Mouse (Mus musculus): ENCODE results near the gene Cmpk1. TPM values are rescaled to one million over a fixed set of nuclear protein-coding genes. Genes with fewer than 3 reads are reported as not detected.
"Not testable (repeated sequence)": the region's sequence is repeated elsewhere in the genome, so short reads cannot be mapped to it uniquely, and the experiment has no call there.

Gene Cmpk1
- 10 to 100 TPM; 16.5 to 20.5 (median 18.4) TPM for total RNA-seq (2022)

DNA sequence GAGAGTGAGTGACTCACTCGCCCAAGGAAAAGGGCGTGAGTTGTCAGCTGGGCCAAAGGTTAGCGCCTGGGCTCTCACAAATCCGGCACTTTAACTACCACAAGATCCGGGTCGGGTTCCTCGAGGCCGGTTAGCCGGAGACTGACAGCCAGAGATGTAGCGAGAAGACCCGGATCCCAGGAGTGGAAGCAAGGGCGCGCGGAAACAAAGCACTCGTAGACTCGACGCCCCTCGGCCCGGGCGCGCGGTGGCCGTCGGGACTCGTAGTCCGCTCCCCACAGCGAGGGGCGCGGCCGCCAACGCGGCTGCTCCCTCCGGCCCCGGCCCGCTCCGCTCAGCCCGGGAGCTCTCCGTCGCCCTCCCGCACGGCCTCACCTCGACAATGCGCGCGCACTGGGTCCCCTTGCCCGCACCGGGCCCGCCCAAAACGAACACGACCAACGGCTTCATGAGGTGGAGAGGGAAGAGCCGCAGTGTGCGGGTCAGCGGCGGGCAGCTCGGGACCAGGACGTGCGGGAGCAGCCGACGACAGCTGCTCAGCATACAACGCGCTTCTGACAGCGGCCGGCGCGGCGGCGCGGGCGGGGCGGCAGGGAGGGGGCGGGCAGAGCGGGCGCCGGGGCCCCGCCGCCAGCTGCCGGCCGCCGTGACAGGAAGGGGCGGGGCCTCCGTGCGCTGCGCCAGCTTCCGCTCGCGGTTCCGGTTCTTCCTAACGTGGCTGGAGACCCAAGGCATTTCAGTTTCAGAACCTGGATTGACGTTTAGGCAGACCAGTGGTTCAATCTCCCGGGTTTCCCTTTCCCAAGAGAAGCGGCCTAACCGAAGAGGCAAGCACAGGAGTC lies at the start of gene Cmpk1:
TSS of gene Cmpk1 (minus strand) at position 651 of the 842 bp plus-strand sequence.
- DNase-seq (ENCODE audit: low spot score in 2 of 2), result peak; percentile 68 to 76

DNA sequence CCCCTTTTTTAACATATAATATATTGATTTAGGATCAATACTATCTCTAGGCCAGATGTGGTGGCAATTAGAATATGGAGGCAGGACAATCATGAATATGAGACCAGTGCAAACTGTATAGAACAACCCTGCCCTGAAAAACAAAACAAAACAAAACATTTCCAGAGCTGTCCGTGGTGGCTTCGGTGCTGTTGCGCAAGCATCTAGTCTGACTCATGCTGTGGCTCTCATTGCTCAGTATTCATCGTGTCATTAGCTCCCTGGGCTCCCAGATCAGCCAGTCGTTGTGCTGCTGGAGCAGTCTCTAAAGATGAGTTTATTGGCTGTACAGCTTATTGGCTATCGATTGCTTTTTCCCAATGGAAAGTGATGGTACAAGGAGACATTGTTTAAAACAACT lies 48.0 kb upstream of the Cmpk1 start:
- DNase-seq (ENCODE audit: low spot score in 2 of 2), result no peak

DNA sequence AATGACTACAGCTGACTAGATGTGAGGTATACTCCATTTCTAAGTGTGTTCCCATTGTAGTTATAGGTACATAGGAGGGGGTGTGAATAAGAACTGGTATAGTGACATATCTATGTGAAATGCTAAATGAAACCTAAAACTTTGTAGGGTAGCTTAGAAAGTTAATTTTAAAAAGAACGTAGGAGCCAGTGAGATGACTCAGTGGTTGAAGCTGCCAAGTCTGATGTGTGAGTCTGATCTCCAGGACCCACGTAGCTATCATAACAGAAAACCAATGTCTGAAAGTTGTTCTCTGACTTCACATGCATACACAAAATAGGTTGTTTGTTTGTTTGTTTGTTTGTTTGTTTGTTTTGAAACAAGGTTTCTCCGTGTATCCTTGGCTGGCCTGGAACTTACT lies 33.0 kb upstream of the Cmpk1 start:
- DNase-seq (ENCODE audit: low spot score in 2 of 2), result no peak

DNA sequence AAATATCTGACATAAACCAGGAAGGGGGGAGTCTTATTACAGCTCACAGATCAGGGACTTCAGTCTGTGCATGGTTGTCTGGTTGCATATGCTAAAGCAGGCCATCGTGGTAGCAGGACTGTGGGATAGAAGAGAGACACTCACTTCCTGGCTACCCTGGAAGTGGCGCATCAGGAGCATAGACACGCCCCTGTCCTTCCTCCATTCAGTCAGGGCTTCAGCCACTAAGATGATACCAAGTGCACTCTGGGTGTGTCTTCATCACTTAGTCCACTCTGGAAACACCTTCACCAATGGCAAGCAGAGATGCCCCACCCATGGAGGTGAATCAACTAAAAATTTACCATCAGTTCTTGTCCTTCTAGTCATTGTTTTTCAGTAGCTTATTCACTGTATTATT lies 27.2 kb upstream of the Cmpk1 start:
- no peak for DNase-seq (ENCODE audit: low spot score in 2 of 2)

DNA sequence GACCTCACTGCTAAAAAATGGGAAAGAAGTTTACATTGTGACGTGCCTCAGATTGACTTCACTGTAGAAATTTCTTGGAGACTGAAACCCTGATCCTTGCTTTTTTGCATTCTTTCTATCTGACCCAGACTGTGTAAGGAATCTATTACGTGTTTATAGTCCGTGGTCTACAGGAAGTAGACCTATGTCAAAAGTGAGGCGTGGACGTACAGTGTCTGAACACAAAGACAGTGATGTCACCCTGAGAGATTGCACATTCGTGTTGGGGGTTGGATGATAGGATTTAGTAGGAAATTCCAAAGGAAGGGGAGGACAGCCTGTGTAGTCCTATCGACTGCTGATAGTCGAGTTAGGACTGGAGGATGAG lies 13.4 kb upstream of the Cmpk1 start:
- no peak for DNase-seq (ENCODE audit: low spot score in 2 of 2)

DNA sequence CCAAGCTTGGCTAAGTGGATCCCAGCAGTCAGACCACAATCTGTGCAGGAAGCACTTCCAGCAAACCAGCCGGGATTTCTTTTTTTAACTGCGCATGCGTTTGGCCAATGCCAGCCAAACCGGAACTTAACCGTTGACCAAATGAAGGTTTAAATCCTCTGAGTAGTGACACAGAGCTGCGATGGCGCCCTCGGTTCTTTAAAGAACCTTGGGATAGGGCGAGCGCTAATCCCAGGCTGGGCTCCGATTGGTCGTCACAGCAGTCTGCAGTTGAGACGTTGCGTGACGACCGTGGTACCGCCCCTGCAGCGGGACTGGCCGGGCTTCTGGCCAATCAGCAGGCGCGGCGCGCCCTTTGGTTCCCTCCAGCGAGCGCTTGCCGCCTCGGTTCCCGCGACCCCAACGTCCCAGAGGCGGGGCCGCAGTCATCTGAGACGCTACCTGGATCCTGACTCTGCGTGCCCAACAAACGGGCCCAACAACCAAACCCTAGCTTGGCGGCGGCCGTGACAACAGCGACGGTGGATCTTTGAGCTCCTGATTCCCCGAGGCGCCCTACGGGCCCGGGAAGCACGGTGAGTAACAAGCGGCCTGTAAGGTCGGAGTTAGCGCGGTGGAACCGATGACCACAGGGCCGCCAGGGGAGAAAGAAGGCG lies 12.9 kb upstream of the Cmpk1 start, which contains the start of gene Stil:
TSS of gene Stil (plus strand) at position 387 of the 656 bp plus-strand sequence.
- DNase-seq (ENCODE audit: low spot score in 2 of 2), result peak; percentile 87 to 94

DNA sequence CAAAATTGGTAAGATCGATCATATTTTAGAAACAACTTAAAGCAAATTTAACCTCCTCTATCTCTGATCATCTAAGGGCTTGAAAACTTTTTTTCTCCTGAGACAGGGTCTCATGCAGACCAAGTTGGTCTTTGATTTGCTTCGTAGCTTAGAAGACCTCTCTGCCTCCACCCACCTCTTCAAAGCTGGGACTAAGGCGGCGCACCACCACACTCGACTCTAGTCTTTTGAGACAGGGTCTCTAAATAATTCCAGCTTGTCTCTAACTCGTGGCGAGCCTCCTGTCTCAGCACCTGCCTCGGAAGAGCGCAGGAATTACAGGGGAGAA lies 12.4 kb upstream of the Cmpk1 start:
- DNase-seq (ENCODE audit: low spot score in 2 of 2), result no peak

DNA sequence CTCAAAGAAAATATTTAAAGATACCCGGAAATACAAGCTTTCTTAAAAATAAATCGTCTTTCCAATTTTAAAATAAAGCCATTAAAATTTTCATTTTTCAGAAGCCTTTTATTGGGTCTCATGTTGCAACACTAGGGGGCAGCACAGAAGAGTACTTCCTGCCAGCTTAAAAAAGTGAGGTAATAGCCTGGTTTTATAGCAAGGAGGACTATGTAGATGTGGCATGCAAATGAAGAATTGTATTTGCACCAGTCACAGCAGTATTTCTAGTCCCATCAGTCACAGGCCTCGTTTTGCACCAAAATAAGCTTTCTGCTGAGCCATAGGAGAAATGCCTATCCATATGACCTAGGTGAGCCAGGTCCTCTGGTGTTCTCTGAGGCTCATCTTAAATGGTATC lies 10.0 kb upstream of the Cmpk1 start:
- DNase-seq (ENCODE audit: low spot score in 2 of 2), result no peak

DNA sequence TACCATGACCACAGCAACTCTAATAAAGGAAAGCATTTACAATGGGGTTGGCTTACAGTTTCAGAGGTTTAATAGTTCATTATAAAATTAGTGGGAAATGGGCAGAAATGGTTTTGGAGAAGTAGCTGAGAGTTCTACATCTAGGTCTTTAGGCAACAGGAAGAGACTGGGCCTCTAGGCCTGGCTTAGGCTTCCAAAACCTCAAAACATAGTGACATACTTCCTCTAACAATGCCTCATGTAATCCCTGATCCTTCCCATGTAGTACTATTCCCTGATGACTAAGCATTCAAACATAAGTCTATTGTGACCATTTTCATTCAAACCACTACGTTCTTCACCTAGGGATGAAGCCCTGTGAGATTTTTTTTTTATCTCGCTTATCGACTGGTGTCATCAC lies 7.2 kb upstream of the Cmpk1 start:
- DNase-seq (ENCODE audit: low spot score in 2 of 2), result no peak

DNA sequence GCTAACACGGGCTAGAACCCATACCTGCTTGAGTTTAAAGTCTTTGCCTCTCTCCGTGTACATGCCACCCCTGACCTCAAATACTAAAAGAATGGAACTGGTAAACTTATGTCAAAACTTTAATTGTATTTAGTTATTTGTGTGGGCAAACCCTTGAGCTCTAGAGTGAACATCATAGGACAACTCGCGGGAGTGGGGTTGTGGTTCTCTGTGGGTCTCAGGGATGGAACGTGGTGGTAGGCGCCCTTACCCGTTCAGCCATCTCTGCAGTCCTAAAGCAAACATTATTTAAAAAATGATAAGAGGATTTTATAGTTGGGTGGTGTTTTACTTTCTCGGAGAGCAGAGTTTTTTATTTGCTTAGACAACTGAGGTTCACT lies 840 bp downstream of the Cmpk1 start:
- DNase-seq (ENCODE audit: low spot score in 2 of 2), result no peak

DNA sequence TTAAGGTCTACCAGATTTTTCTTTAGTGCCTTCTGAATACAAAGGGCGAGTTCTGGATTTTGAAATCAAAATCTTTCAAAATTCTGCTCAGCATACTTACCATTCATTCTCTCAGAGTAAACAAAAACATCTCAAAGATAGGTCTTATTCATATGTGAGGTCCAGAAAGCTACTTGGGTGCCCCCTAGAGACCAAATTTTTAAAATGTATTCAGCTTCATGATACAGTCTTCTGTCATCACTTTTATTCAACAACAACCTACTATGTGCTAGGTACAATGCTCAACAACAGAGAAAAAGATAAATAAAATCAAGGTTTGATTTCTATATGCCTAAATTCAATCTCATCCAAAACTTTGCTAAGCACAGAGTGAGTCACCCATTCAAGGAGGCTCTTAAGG lies 4.0 kb downstream of the Cmpk1 start:
- no peak for DNase-seq (ENCODE audit: low spot score in 2 of 2)

DNA sequence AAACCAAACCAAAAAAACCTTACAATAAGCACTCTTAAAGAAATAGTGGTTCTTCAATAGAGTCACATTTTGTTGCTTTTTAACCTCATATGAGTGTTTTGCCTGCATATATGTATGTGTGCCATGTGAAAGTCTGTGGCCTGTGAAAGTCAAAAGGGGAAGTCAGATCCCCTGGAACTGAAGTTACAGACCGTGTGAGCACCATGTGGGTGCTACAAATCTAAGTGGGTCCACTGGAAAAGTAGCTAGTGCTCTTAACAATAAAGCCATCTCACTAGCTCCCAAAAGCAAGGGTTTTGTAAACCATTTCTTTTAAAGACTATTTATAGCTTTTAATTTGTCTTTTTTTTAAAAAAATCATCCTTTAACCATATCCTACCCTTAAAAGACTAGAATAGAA lies 4.4 kb downstream of the Cmpk1 start:
- no peak for DNase-seq (ENCODE audit: low spot score in 2 of 2)

DNA sequence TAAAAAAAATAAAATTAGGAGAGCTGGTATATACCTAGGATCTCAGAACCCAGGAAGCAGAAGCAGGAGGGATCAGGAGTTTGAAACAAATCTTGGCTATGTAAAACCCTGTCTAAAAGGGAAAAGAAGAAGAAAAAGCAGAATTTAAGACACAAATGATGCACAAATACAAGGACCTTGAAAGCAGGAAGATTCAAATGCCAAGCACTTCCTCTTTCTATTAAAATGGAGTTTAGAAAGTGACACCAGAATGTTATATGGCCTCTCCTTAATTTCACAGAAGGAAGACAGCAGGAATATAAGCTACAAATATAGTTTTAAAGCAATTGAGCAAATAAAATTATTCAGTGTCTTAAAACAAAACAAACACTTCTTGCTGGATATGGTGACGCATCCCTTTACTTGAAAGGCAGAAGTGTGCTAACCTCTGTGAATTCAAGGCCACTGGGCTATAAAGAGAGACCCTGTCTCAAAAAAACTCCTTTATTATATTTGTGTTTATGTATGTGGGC lies 13.8 kb downstream of the Cmpk1 start:
- no peak for DNase-seq (ENCODE audit: low spot score in 2 of 2)

DNA sequence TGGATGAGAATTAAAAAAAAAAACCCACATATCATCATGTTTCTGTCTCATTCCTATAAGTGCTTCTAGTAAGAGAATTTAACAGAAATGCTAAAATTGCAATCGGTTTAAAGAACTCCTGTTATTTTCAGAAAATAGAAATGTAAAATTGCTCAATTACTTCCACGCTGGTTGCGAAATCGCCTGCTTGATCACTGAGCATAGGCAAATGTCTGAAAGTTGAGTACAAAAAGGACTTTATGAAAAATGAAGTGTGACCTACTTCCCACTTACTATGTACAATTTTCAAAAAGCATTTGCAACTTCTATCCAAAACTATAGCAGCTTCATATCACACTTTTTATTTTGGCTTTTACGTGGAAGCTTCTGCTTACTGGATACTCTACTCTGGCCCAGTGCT lies 16.3 kb downstream of the Cmpk1 start:
- DNase-seq (ENCODE audit: low spot score in 2 of 2), result no peak

DNA sequence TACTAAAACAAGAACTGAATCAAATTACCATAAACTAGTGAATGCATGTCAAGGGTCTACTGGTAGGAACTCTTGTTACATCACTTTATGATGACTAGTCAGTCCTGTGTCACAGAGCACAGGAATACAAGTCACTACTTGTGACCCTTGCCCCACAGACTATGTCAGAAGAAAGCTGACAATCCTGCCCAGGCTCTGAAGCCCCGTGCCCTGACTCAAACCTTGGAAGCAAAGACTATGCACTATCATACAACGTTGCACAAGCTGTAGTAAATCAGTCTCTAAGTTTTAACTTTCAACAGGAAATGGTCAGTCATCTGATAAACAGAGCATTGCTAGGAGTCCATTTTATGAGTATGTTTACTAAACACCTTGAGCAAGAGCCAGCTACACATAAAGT lies 26.2 kb downstream of the Cmpk1 start:
- DNase-seq (ENCODE audit: low spot score in 2 of 2), result not testable (repeated sequence)

DNA sequence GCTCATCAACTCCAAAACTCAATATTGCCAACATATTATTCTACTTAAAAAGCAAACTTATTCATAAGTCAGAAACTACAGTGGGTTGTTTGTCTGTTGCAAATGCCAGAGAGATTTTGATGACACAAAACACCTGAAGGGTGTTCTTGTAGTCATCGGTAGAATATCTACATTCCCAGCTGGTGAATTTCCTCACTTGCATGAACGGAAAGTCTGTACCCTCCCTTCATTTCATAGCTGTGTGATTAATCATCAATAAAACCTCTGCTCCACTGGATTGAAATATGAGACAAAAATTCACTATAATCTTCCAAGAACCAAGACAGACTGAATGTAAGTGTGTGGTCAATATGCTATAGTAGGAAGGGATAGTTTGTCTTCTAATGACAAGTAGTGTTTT lies 27.5 kb downstream of the Cmpk1 start:
- DNase-seq (ENCODE audit: low spot score in 2 of 2), result no peak

DNA sequence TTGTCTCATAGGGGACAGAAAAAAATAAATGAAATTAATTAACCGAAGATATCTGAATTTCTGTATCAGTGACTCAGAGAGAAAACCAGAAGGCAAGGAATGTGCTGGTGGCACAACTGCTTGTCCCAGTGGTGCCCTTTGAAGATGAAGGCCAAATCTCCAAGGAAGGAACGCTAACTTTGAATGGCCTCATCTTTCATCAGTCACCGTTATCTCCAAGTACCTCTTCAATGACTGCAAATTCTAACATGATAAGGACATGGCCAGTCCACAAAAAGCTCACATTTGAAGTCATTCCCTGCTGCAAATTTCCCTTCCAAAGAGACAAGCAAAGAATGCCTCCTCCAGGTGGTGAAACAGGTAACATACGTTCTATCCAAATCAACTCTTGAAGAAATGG lies 28.3 kb downstream of the Cmpk1 start:
- no peak for DNase-seq (ENCODE audit: low spot score in 2 of 2)

DNA sequence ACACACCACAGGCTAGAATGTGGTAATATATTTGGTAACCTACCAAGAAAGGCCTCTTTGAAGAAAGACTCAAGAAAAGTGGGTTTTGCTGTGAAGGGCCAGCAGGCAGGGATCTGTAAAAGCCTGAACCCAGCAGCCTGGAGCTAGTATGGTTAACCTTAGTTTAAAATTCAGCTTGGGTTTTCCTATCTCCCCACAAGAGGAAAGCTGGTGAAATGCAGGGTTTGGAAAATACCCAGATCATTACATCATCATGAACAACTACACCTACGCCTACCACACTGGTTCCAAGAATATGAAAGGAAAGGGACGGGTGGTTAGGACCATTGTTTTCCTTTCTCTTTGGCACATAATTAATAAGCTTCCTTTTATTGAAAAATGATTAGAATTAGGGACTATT lies 28.8 kb downstream of the Cmpk1 start:
- no peak for DNase-seq (ENCODE audit: low spot score in 2 of 2)

DNA sequence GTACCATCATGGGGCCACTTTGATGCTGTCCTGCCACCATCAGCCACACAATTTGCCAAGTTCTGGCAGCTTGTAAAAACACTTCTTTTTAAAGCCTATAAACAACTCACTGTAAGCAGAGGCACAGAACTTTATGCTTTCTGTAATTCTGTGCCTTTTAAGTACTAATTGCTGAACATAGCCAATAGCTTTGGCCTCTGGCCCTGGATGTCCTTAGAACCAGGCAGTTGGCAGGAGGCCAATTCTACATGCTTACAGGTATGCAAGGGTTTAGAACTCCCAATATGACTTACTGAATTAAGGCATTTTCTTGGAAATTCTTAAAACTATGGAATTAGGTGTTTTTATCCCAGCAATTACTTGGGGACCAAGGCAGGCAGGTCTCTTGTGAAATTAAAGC lies 29.6 kb downstream of the Cmpk1 start:
- DNase-seq (ENCODE audit: low spot score in 2 of 2), result no peak

DNA sequence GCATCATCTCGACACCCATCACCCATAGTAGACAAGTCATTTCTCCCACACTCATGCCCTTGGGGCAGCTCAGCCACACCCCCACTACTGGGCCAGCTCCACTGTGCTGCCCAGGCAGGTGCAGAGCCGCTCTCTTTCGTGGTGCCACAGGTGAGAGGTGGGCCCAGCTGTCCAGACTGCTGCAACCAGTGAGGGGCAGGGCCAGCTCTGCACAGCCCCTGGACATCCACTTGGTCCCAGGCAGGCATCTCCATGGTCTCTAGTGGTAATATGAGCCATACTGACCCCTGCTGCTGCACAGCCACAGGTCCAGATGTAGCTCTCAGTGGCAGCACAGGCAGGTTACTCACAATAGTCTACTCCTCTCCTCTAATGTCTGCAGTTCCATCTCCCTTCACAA lies 33.9 kb downstream of the Cmpk1 start:
- no peak for DNase-seq (ENCODE audit: low spot score in 2 of 2)

DNA sequence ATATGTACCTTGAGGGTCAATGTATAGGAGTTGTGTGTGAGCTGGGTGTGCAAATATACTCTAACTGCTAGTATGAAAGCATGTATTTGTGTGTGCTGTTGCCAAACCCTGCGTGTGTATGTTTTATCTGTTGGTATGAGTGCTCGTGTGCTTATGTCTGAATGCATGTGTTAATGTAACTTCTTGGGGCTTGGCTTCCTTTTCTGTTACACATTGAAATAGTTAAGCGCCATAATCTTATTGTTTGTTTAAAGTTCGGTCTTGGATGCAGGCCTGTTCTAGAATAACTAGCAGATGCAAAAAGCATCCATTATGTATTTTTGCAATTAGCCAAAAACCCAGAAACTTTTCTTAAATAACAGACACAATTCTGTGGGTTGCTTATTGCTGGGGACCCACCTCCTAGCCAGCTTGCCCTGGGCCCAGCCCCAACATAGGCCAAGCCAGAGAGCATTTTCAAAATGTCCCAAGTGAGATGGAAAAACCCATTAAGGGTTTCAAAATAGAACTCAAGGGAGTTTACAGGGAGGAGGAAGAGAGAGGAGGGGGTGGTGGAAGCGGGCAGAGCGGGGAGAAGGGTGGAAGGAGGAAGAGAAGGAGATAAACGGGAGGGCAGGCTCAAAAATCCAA lies 39.1 kb downstream of the Cmpk1 start:
- no peak for DNase-seq (ENCODE audit: low spot score in 2 of 2)

DNA sequence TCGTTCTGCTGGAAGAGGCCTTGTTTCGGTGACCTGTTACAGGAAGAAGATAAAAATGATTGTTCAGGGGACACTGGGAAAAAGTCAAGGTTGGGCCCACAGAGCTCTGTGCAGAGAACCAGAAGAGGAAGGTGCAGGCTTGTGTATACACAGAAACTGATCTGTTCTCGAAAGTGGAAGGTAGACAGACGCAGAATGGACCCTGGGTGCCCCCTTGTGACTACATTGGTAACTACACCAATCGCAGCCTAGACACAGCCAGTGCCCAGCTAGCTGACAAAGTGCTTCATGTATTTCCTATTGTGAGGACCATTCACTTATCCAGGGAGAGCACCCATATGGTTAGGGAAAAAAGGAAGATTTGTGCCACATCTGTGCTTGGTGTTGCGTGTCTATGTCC lies 39.6 kb downstream of the Cmpk1 start:
- peak; percentile 53 to 54 for DNase-seq (ENCODE audit: low spot score in 2 of 2)

DNA sequence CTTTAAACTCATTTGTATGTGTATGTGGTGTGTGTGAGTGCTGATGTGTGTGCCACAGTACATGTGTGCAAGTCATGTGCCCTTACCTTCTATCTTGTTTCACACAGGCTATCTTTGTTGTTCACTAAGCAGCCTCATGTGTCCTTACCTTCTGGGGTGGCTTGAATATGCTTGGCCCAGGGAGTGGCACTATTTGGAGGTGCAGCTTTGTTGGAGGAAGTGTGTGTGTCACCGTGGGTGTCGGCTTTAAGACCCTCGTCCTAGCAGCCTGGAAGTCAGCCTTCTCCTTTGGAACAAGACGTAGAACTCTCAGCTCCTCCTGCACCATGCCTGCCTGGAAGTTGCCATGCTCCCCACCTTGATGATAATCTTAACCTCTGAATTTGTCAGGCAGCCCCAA lies 40.6 kb downstream of the Cmpk1 start:
- DNase-seq (ENCODE audit: low spot score in 2 of 2), result no peak

All from gastrocnemius, adult 8-10 months (tissue).